Comparison of ENCODE assay signal across 28 mouse cellular contexts in the genomic region with DNA sequence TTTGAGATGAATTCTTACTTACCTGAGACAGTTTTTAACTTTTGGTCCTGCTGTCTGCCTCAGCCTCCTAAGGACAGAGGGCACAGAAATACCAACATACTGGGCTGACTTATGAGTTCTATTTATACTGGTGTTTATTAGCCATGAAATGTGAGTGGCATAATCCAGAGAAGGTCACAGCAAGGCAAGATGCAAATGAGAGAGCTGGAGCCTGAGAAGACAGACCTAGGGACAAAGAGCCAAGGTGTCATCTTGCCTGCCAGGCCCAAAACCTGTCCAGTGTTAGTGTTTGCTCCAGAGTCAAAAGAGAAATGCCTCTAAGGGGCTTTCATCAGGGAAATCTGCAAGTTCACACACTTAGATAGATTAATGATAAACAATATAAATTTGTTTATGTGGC. TPM values are rescaled to one million over a fixed set of nuclear protein-coding genes. Genes with fewer than 3 reads are reported as not detected.
DNase-seq lines count a peak whose midpoint lies in the region; ATAC-seq and TF ChIP-seq lines count a peak whose summit lies in the region.
"Had no signal": no experiment of that assay in that cellular context is flagged by ENCODE, and none has a peak within 500 bp of the region (broad histone marks: within the 10 kb centered on the region; RNA-seq: fewer than 3 reads in every experiment).

No protein-coding gene starts in this region.

- DNase-seq in gastrocnemius, adult 18-20 months (ENCODE audit: low spot score): peak; percentile 72
- no peak for DNase-seq in gastrocnemius, postnatal 4 days (ENCODE audit: low spot score in 2 of 2)
- DNase-seq in midbrain, embryonic 11.5 days (ENCODE audit: low spot score, missing footprints): no peak
- peak; percentile 42 for DNase-seq in gastrocnemius, postnatal 14 days
- no peak for DNase-seq in spleen, adult 18-20 months
- no peak for DNase-seq in thymus, adult 2 months
- DNase-seq in cerebellum, adult 11-12 months: no peak
- DNase-seq: adrenal gland, postnatal 10 days; adrenal gland, postnatal 36 days; B cell, adult 2 months; cerebellum, adult 2 months; cerebellum, adult 9-11 months; cerebellum, postnatal 25 days; forebrain, postnatal 0 days; heart, postnatal 10 days; heart, postnatal 36 days; kidney, adult 11 months had no signal

- no peak for TF ChIP-seq POLR2A in thymus, adult 2 months (IDR thresholded peaks at IDR 0.05; ENCODE audit: control insufficient read depth, extremely low read depth, insufficient read depth, low read length, poor library complexity)

- 0 out of 2 replicates have a peak, but pooled peaks have one; percentile 7 for ATAC-seq in midbrain, embryonic 11.5 days (ENCODE audit: low FRiP score)
- ATAC-seq in midbrain, embryonic 13.5 days: no peak
- ATAC-seq: forebrain, embryonic 14.5 days; forebrain, postnatal 0 days; hindbrain, postnatal 0 days; Patski had no signal

- intact Hi-C loops in gastrocnemius, postnatal 14 days (cut with DNase I; ENCODE audit: low total_unique reads): no loop called here

- H3K4me1 ChIP-seq in midbrain, embryonic 11.5 days (ENCODE audit: control insufficient read depth, insufficient read depth, low read length): no peaks in the 10 kb centered on the region
- H3K4me1 ChIP-seq in midbrain, embryonic 13.5 days (replicated peaks): no peaks in the 10 kb centered on the region
- H3K4me1 ChIP-seq in thymus, adult 2 months (replicated peaks; ENCODE audit: control insufficient read depth, insufficient read depth, low read length): no peaks in the 10 kb centered on the region
- H3K4me1 ChIP-seq: embryonic facial prominence, embryonic 12.5 days; embryonic facial prominence, embryonic 15.5 days; heart, embryonic 15.5 days had no signal

- H3K4me2 ChIP-seq in midbrain, embryonic 11.5 days: no peak overlapping the region
- H3K4me2 ChIP-seq in midbrain, embryonic 13.5 days (replicated peaks): no peak overlapping the region
- H3K4me2 ChIP-seq: embryonic facial prominence, embryonic 12.5 days; embryonic facial prominence, embryonic 15.5 days; heart, embryonic 11.5 days; heart, embryonic 15.5 days; hindbrain, embryonic 14.5 days had no signal

- no peak overlapping the region for H3K9ac ChIP-seq in midbrain, embryonic 11.5 days (ENCODE audit: low read length)
- no peak overlapping the region for H3K9ac ChIP-seq in midbrain, embryonic 13.5 days (replicated peaks)
- H3K9ac ChIP-seq: embryonic facial prominence, embryonic 12.5 days; embryonic facial prominence, embryonic 15.5 days; forebrain, postnatal 0 days; heart, embryonic 15.5 days; hindbrain, embryonic 14.5 days had no signal

- H3K9me3 ChIP-seq in midbrain, embryonic 11.5 days (ENCODE audit: control insufficient read depth, low read length): no peaks in the 10 kb centered on the region
- H3K9me3 ChIP-seq in midbrain, embryonic 13.5 days: no peaks in the 10 kb centered on the region
- H3K9me3 ChIP-seq: embryonic facial prominence, embryonic 12.5 days; embryonic facial prominence, embryonic 15.5 days; heart, embryonic 15.5 days had no signal

- no peaks in the 10 kb centered on the region for H3K36me3 ChIP-seq in midbrain, embryonic 11.5 days (ENCODE audit: control insufficient read depth, insufficient read depth, low read length)
- H3K36me3 ChIP-seq in midbrain, embryonic 13.5 days: no peaks in the 10 kb centered on the region
- no peaks in the 10 kb centered on the region for H3K36me3 ChIP-seq in thymus, adult 2 months (ENCODE audit: control insufficient read depth, insufficient read depth, low read length)
- H3K36me3 ChIP-seq: embryonic facial prominence, embryonic 12.5 days; embryonic facial prominence, embryonic 15.5 days; G1E; heart, embryonic 15.5 days had no signal

- H3K27ac ChIP-seq in midbrain, embryonic 11.5 days (ENCODE audit: low read depth, low read length): no peak overlapping the region
- H3K27ac ChIP-seq in midbrain, embryonic 13.5 days: no peak overlapping the region
- no peak overlapping the region for H3K27ac ChIP-seq in thymus, adult 2 months (ENCODE audit: control insufficient read depth, insufficient read depth, low read length)
- H3K27ac ChIP-seq: embryonic facial prominence, embryonic 12.5 days; embryonic facial prominence, embryonic 15.5 days; heart, embryonic 15.5 days; hindbrain, embryonic 14.5 days; hindbrain, postnatal 0 days had no signal

- TF ChIP-seq CTCF in thymus, adult 2 months (IDR thresholded peaks at IDR 0.05; ENCODE audit: borderline replicate concordance, control insufficient read depth, extremely low read depth, insufficient read depth, low read length, poor library complexity): no peak

- H3K4me3 ChIP-seq in midbrain, embryonic 11.5 days (ENCODE audit: low read depth, low read length): no peak overlapping the region
- H3K4me3 ChIP-seq in midbrain, embryonic 13.5 days (replicated peaks): no peak overlapping the region
- no peak overlapping the region for H3K4me3 ChIP-seq in thymus, adult 2 months (ENCODE audit: control insufficient read depth, insufficient read depth, low read length)
- H3K4me3 ChIP-seq: embryonic facial prominence, embryonic 12.5 days; embryonic facial prominence, embryonic 15.5 days; heart, embryonic 15.5 days had no signal

- no peaks in the 10 kb centered on the region for H3K27me3 ChIP-seq in midbrain, embryonic 11.5 days (ENCODE audit: control insufficient read depth, insufficient read depth, low read length)
- H3K27me3 ChIP-seq in midbrain, embryonic 13.5 days: no peaks in the 10 kb centered on the region
- H3K27me3 ChIP-seq in thymus, adult 2 months (ENCODE audit: control insufficient read depth, insufficient read depth, low read length): no peaks in the 10 kb centered on the region
- H3K27me3 ChIP-seq: CH12.LX; embryonic facial prominence, embryonic 12.5 days; embryonic facial prominence, embryonic 15.5 days; heart, embryonic 15.5 days; Patski had no signal

RNA-seq across cellular contexts. Expression of a gene that starts 15.7 kb away (rescaled TPM):
- total RNA-seq in gastrocnemius, adult 18-20 months (2021): 10 to 100 TPM; 12.9 to 13.2 TPM
- 10 to 100 TPM; 19.6 to 22.2 TPM for total RNA-seq in gastrocnemius, postnatal 4 days (2021)
- polyA plus RNA-seq in midbrain, embryonic 11.5 days (2014; fragmentation: Nextera tagmentation; extraction: Ambion mirVana): 13.3 and 15.1 TPM in 2 replicates
- polyA plus RNA-seq in midbrain, embryonic 13.5 days (2015; fragmentation: Nextera tagmentation; extraction: Ambion mirVana): 21.2 and 22.0 TPM in 2 replicates
- 10 to 100 TPM; 10.8 to 14.3 TPM for total RNA-seq in gastrocnemius, postnatal 14 days (2021)
- polyA plus RNA-seq in thymus, adult 2 months (2012; rRNA removed): 14.4 and 17.4 TPM in 2 replicates
- total RNA-seq: CH12.LX had no signal
- polyA plus RNA-seq: G1E had no signal

Comparison
In these comparisons a context has a peak if more than half of its experiments do, and no peak if none do; other contexts are left out.
1. DNase-seq: peak in gastrocnemius, adult 18-20 months (single experiment) and gastrocnemius, postnatal 14 days (single experiment); none in gastrocnemius, postnatal 4 days (0 of 2), midbrain, embryonic 11.5 days (single experiment), spleen, adult 18-20 months (0 of 2), thymus, adult 2 months (single experiment) and cerebellum, adult 11-12 months (single experiment).